Mouse (Mus musculus): Measurements from ENCODE around the gene Arntl2.

DNA sequence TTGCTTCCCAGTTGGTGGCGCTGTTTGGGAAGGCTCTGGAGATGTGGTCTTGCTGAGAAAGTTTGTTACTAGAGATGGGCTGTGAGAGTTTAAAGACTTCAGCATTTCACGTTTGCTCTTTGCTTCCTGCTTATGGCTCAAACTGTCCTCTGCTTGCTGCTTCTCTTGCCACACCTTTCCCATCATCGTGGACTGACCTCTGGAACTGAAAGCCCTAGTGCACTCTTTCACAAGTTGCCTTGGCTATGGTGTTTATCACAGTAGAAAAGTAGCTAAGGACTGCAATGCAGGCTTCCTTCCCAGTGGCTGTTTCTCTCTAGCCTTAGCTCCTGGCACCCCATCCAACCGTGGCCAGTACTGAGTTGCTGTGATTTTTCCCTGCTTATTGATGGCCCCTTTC, 35.1 kb upstream of the Arntl2 start:
- TF ChIP-seq MAFK (IDR thresholded peaks at IDR 0.05; ENCODE audit: insufficient read depth, low read depth, low read length) (no peak), CHD2 (IDR thresholded peaks at IDR 0.05; ENCODE audit: low read depth, low read length) (no peak), ZNF384 (IDR thresholded peaks at IDR 0.05; ENCODE audit: low read depth, low read length) (no peak), HCFC1 (IDR thresholded peaks at IDR 0.05; ENCODE audit: borderline replicate concordance, insufficient read depth, low read length) (no peak)
